Mouse (Mus musculus) CH12.LX (cell line): Measurements from ENCODE around the gene Ubald2. TPM values are rescaled to one million over a fixed set of nuclear protein-coding genes. Genes with fewer than 3 reads are reported as not detected.

Experiments used
- DNase-seq: peaks from one replicate; pipeline ENCODE4 v3.0.0-alpha.2; 2013; ENCODE audit errors: extremely low read depth
- H3K27ac ChIP-seq: 2 replicates; pipeline ENCODE4 v1.5.1; 2012; ENCODE audit warnings: low read depth, mild to moderate bottlenecking, control low read depth, moderate library complexity; ENCODE audit not compliant: insufficient read depth
- H3K27me3 ChIP-seq: replicated peaks from 2 replicates; pipeline ENCODE3; 2012; ENCODE audit warnings: inconsistent platforms
- H3K36me3 ChIP-seq, 2 experiments: replicated peaks in 1 of 2; 2 replicates each; pipeline versions ENCODE3 to v1.6.1; 2012; ENCODE audit warnings: inconsistent platforms in 1 of 2, low read length in 1 of 2, mild to moderate bottlenecking in 1 of 2, mixed read lengths in 1 of 2, moderate library complexity in 1 of 2; ENCODE audit not compliant: control insufficient read depth in 1 of 2, insufficient read depth in 1 of 2
- H3K4me1 ChIP-seq, 2 experiments: 2 replicates each; pipeline ENCODE4 v1.6.1; 2012; ENCODE audit warnings: inconsistent platforms in 1 of 2, moderate library complexity in 1 of 2; ENCODE audit not compliant: insufficient read depth in 2 of 2, control insufficient read depth in 1 of 2
- H3K4me2 ChIP-seq: 2 replicates; pipeline ENCODE4 v1.6.1; 2012; ENCODE audit warnings: low read depth, mild to moderate bottlenecking, control low read depth; ENCODE audit not compliant: poor library complexity, insufficient read depth, severe bottlenecking
- H3K4me3 ChIP-seq, 3 experiments: fragments of 150-350 bp in 1 of 3; sonication (generic) in 1 of 3; replicated peaks in 1 of 3; 2 replicates each; pipeline versions ENCODE3 to v1.5.1; 2011 to 2012; ENCODE audit warnings: low read depth in 2 of 3, low read length in 2 of 3, mild to moderate bottlenecking in 2 of 3, moderate library complexity in 2 of 3, control low read depth in 1 of 3, improper control_type of control experiment in 1 of 3, inconsistent platforms in 1 of 3, mixed read lengths in 1 of 3; ENCODE audit not compliant: poor library complexity in 1 of 3
- H3K79me2 ChIP-seq: replicated peaks from 2 replicates; pipeline ENCODE4 v1.6.1; 2012; ENCODE audit warnings: mild to moderate bottlenecking, moderate library complexity; ENCODE audit not compliant: control insufficient read depth, poor library complexity, insufficient read depth, severe bottlenecking; ENCODE audit errors: extremely low read depth
- H3K9ac ChIP-seq: 2 replicates; pipeline ENCODE4 v1.6.1; 2012; ENCODE audit warnings: low read depth, mild to moderate bottlenecking, control low read depth, moderate library complexity; ENCODE audit not compliant: insufficient read depth
- H3K9me3 ChIP-seq: replicated peaks from 2 replicates; pipeline ENCODE3; 2012; ENCODE audit warnings: low read length, inconsistent platforms, mixed read lengths
- CHD2 ChIP-seq: IDR thresholded peaks from 2 replicates; pipeline ENCODE4 v1.6.1; 2011; ENCODE audit warnings: low read length, improper control_type of control experiment
- CTCF ChIP-seq, 2 experiments: IDR thresholded peaks in 1 of 2; conservative IDR thresholded peaks in 1 of 2; 2 replicates each; pipeline ENCODE4 v1.5.1; 2011 to 2012; ENCODE audit warnings: low read depth in 2 of 2, low read length in 2 of 2, improper control_type of control experiment in 1 of 2, inconsistent platforms in 1 of 2, mild to moderate bottlenecking in 1 of 2, moderate library complexity in 1 of 2
- ELF1 ChIP-seq: IDR thresholded peaks from 2 replicates; pipeline ENCODE4 v1.6.1; 2014; ENCODE audit warnings: low read depth, mild to moderate bottlenecking, inconsistent platforms, low read length, improper control_type of control experiment
- EP300 ChIP-seq: IDR thresholded peaks from 2 replicates; pipeline ENCODE4 v1.6.1; 2011; ENCODE audit warnings: low read length, improper control_type of control experiment
- ETS1 ChIP-seq: conservative IDR thresholded peaks from 2 replicates; pipeline ENCODE4 v1.6.1; 2012; ENCODE audit warnings: low read depth, mild to moderate bottlenecking, inconsistent platforms, low read length, improper control_type of control experiment, moderate library complexity
- GABPA ChIP-seq: IDR thresholded peaks from 2 replicates; pipeline ENCODE4 v1.6.1; 2012; ENCODE audit warnings: low read depth, low read length, improper control_type of control experiment, inconsistent platforms; ENCODE audit not compliant: insufficient replicate concordance
- HCFC1 ChIP-seq: IDR thresholded peaks from 2 replicates; pipeline ENCODE4 v1.6.1; 2012; ENCODE audit warnings: low read depth, mild to moderate bottlenecking, inconsistent platforms, low read length, improper control_type of control experiment
- JUN ChIP-seq: IDR thresholded peaks from 2 replicates; pipeline ENCODE4 v1.6.1; 2011; ENCODE audit warnings: low read depth, mild to moderate bottlenecking, low read length, improper control_type of control experiment, moderate library complexity; ENCODE audit not compliant: insufficient read depth
- MAFK ChIP-seq: IDR thresholded peaks from 2 replicates; pipeline ENCODE4 v1.6.1; 2011; ENCODE audit warnings: low read length, improper control_type of control experiment; ENCODE audit not compliant: insufficient replicate concordance
- MAX ChIP-seq: IDR thresholded peaks from 2 replicates; pipeline ENCODE4 v1.6.1; 2011; ENCODE audit warnings: low read length, improper control_type of control experiment
- MEF2A ChIP-seq: IDR thresholded peaks from 2 replicates; pipeline ENCODE4 v1.6.1; 2014; ENCODE audit warnings: low read depth, mild to moderate bottlenecking, inconsistent platforms, low read length, improper control_type of control experiment, borderline replicate concordance
- MXI1 ChIP-seq: IDR thresholded peaks from 2 replicates; pipeline ENCODE4 v1.6.1; 2011; ENCODE audit warnings: mild to moderate bottlenecking, low read depth, low read length, improper control_type of control experiment
- UBTF ChIP-seq: IDR thresholded peaks from 2 replicates; pipeline ENCODE4 v1.6.1; 2012; ENCODE audit warnings: low read depth, mild to moderate bottlenecking, inconsistent platforms, low read length, improper control_type of control experiment, moderate library complexity
- USF2 ChIP-seq: conservative IDR thresholded peaks from 2 replicates; pipeline ENCODE4 v1.6.1; 2011; ENCODE audit warnings: low read depth, low read length, improper control_type of control experiment
- ZC3H11A ChIP-seq: IDR thresholded peaks from 2 replicates; pipeline ENCODE4 v1.6.1; 2012; ENCODE audit warnings: low read depth, mild to moderate bottlenecking, inconsistent platforms, low read length, improper control_type of control experiment
- ZKSCAN1 ChIP-seq: IDR thresholded peaks from 2 replicates; pipeline ENCODE4 v1.6.1; 2012; ENCODE audit warnings: low read depth, inconsistent platforms, low read length, improper control_type of control experiment, borderline replicate concordance
- ZMIZ1 ChIP-seq: IDR thresholded peaks from 2 replicates; pipeline ENCODE4 v1.6.1; 2012; ENCODE audit warnings: low read depth, mild to moderate bottlenecking, inconsistent platforms, low read length, improper control_type of control experiment
- dilution Hi-C: fragments of 300-500 bp; cut with MboI; formaldehyde crosslinking; loops from 2 replicates; pipeline ENCODE4 v1.14.3; 2020; ENCODE audit warnings: low sequenced_read_pairs; ENCODE audit not compliant: extremely low pct_unique_long_range_greater_than_20kb, extremely low pct_ligation_motif_present
- in situ Hi-C: fragments of 300-500 bp; cut with MboI; formaldehyde crosslinking; loops from 3 replicates; pipeline ENCODE4 v1.14.3; 2019; ENCODE audit warnings: low sequenced_read_pairs, low pct_ligation_motif_present, low pct_unique_long_range_greater_than_20kb, mixed read lengths
- polyA plus RNA-seq: library from polyadenylated mRNA; unstranded; fragments of >175 nt; gene quantifications from 2 replicates; pipeline ENCODE4 v1.2.1, GENCODE M21; 2012; ENCODE audit warnings: low read depth; ENCODE audit not compliant: insufficient read length
- total RNA-seq, 2 experiments: library from RNA; depleted of rRNA; stranded (reverse); fragments of 300-350 nt in 1 of 2; fragments of >200 nt in 1 of 2; gene quantifications; 2 replicates each; pipeline ENCODE4 v1.2.3; 2012 to 2014

Ubald2 gene
- total and polyA plus RNA-seq, 3 experiments, result 228 to 436 (median 336) TPM

DNA sequence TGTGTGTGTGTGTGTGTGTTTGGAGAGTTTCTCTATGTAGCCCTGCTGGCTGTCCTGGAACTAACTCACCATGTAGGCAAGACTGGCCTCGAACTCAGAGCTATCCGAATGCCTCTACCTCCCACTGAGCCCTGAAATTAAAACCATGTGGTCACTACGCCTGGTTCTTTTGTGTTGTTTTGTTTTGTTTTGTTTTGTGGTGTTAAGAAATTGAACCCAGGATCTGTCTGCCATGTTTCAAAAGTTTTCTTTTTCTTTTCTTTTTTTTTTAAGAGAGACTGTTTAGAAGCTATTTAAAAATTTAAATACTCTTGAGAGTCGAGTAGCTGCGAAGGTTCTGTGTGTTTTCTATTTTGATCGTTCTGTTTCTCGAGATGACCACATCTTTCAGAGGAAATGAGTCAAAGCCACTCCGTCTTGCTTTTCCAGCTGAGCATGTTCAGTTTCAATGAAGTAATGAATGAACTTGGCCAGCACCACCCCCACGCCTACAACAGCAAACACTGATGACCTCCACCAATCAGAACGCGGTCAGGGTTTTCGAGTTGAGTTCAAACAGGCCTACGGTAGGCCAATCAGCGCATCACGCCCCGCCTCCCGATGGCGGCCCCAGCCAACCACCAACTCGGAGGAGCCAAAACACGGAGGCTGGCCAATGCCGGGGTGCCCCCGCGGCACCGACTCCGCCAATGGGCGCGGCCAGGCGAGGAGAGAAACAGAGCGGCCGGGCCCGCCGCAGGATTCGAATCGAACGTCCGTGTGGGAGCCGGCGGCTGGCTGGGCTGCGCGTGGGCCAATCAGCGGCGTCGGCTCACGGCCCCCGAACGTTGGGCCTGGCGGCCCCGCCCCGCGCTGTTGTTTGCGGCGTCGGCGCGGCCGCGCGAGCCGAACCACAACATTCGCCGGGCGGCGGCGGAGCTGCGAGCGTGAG is at the start of gene Ubald2 (continued):
- no peak for TF ChIP-seq USF2
- TF ChIP-seq CHD2, result peak; percentile 96

DNA sequence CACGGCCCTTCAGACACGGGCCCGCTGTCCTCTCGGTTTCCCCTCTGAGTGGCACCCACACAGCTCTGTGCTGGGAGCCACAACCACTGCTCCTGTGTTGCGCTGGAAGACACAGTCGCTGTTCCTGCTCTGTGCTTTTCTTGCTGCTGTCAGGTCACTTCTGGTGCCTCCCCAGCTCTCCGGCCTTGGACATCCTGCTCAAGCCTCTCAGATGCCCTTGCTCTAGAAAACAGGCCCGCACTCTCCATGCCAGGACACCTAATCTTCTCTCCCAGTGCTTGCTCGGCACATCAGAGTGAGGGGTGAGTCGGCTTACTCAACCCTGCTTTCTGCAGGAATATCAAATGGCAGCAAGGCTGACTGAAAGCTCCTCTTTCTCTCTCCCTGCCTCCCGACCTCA is 49.7 kb upstream of the Ubald2 start:
- no peaks in the 10 kb centered on the region for H3K27me3 ChIP-seq
- TF ChIP-seq MXI1 (no peak), ZC3H11A (no peak), ZMIZ1 (no peak), ZKSCAN1 (no peak), MAFK (no peak), HCFC1 (no peak), MEF2A (no peak), MAX (no peak), UBTF (no peak), EP300 (no peak), JUN (no peak), USF2 (no peak), CTCF (conservative IDR thresholded peaks at IDR 0.05 in 1 of 2, IDR thresholded peaks at IDR 0.05 in 1 of 2; ENCODE audit: low read depth in 2 of 2, low read length in 2 of 2) (no peak), ELF1 (no peak)
- peaks cover 5% of the 10 kb centered on the region; the same call in 1 of the 2 replicates for H3K79me2 ChIP-seq
- no peak overlapping the region for H3K4me3 ChIP-seq
- no peak overlapping the region for H3K4me2 ChIP-seq
- no peak overlapping the region for H3K9ac ChIP-seq
- dilution Hi-C loops (no loop called here), in situ Hi-C loops (no loop called here)
- DNase-seq, result no peak
- no peak overlapping the region for H3K27ac ChIP-seq
- peaks cover 33 to 61% of the 10 kb centered on the region in 2 experiments for H3K4me1 ChIP-seq
- no peaks in the 10 kb centered on the region for H3K9me3 ChIP-seq
- H3K36me3 ChIP-seq, result peaks cover 0 to 3% of the 10 kb centered on the region in 2 experiments

DNA sequence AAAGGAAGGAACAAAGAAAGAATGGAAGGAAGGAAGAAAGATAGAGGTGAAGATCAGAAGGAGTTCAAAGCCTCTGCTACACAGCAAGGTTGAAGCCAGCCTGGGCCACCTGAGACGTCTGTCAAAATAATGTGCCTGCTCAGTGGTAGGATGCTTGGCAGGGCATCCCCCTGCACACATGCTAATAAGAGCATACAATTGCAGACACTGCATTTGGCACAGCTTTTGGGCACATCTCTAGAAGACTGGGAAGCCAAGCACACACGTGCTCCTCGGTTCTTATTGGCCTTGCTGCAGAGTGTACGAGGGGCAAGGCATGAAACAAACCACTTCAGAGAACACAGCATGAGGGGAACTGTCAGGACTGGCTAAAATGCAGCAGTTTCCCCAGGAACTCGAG is 47.9 kb upstream of the Ubald2 start:
- in situ Hi-C loops, result no loop called here
- Histone ChIP-seq H3K27me3 (no peaks in the 10 kb centered on the region), H3K4me2 (no peak overlapping the region), H3K9me3 (no peaks in the 10 kb centered on the region), H3K36me3 (peaks cover 0 to 3% of the 10 kb centered on the region in 2 experiments), H3K9ac (no peak overlapping the region), H3K4me3 (no peak overlapping the region), H3K4me1 (peaks cover 21 to 43% of the 10 kb centered on the region in 2 experiments), H3K27ac (no peak overlapping the region), H3K79me2 (peaks cover 5% of the 10 kb centered on the region; the same call in 1 of the 2 replicates)
- dilution Hi-C loops, result no loop called here
- TF ChIP-seq GABPA (no peak), EP300 (no peak), ZKSCAN1 (no peak), ZC3H11A (no peak), MEF2A (no peak), ETS1 (no peak)
- DNase-seq, result no peak
